Mouse (Mus musculus) olfactory bulb, adult 2 months (tissue): Measurements from ENCODE around the gene Sar1a.

Experiments
- CTCF ChIP-seq: fragments of 200-500 bp; IDR thresholded peaks from 2 replicates; pipeline ENCODE4 v1.5.1; 2012; ENCODE audit warnings: low read depth, mild to moderate bottlenecking, low read length, moderate library complexity; ENCODE audit not compliant: insufficient read depth
- POLR2A ChIP-seq: fragments of 200-500 bp; IDR thresholded peaks from 2 replicates; pipeline ENCODE4 v1.6.1; 2012; ENCODE audit warnings: mild to moderate bottlenecking, low read depth, low read length, moderate library complexity; ENCODE audit not compliant: insufficient read depth

DNA sequence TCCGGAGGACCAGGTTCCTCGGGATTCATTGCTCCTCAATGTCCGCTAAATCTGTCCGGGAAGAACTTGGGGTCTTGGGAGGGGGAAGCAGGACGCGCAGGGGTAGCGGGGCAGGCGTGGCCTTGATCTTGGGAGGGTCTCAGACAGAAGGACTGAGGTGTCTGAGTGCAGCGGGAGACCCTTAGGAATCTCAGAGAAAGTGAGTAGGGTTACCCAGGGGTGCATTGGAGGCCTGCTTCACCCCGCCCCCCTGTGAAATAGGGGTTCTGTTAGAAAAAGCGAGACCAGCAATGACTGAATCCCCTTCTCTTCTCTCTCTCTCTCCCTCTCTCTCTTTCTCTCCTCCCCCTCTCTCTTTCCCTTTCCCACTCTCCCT, 35.4 kb downstream of the Sar1a start:
- TF ChIP-seq POLR2A: no peak
- TF ChIP-seq CTCF: no peak
